Mouse (Mus musculus): ENCODE data around the gene Lemd1.

The Lemd1 gene

DNA sequence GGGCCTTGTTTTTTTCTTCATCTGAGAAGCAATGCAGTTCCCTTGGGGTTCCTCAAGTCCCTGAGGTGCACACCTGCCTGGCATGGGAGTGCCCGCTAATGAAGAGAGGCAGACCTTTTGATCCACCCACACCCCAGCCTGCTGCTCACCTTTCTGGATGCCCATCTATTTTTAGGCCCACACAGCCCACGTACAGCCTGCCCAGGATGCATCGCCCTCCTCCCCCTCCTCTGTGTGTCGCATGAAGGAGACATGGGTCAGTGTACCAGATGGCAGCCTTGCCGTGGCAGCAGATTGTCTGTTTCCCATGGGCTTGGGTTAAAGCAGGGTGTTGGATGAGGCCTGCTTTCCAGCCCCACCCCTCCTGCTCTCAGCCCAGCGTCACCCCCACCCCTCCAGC lies 98.7 kb downstream of the Lemd1 start:
- no peak for DNase-seq (ENCODE audit: low read depth, low spot score)

DNA sequence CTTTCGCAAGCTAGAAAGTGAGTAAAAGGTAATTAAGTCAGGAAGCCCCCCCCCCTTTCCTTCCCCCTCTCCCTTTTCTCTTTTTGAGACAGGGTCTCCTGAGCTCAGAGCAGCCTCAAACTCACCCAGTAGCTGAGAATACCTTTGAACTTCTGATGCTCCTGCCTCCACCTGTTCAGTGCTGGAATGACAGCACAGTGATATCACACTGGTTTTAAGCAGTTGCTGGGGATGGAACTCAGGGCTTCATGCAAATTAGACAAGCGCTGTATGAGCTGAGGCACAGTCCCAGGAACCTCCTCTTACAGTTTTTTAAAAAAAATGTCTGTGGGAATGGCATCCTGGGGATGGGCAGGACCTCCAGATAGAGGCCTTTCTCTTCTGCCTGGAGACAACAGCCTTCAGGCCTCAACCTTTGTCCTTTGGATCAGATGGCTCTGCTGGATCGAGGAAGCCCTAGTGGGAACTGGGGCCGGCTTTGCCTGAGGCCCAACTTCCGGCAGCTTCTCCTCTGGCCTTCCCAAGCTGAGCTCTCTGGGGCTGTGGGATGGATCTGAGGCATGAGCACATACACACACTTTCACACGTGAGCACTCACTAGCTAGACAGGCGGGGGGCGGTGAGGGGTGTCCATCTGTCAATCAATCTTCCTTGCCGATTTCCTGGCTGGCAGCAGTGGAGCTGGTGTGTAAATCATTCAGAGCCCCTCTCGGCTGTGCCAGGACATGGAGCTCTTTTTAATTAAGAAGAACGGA lies 99.9 kb downstream of the Lemd1 start:
- peak; percentile 82 for DNase-seq (ENCODE audit: low read depth, low spot score)

- DNase-seq (ENCODE audit: low read depth, low spot score), result peak; percentile 89
These were observed 100.5 kb downstream of the Lemd1 start for GRCm38 (mm10) chr1:132291706-132292105.

- DNase-seq (ENCODE audit: low read depth, low spot score), result peak; percentile 95
These were observed 101.3 kb downstream of the Lemd1 start for GRCm38 (mm10) chr1:132292318-132293129.

DNA sequence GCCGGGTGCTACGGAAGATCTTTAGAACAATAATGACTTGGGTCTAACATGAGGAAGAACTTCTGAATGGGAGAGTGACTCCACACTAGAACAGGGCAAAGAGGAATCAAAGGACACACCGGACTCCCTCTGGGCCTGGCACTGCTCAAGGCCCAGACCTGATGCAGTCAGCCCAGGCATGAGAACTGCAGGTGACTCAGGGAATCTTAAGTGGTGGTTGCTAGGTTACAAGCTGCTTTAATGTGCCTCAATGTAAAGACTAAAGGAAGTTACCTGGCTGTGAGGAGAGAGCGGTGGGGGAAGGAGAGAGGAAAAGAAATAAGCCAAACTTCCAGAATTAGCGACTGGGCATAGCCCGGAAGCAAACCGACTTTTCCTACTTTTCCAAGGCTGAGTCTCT lies 104.3 kb downstream of the Lemd1 start:
- DNase-seq (ENCODE audit: low read depth, low spot score), result no peak

DNA sequence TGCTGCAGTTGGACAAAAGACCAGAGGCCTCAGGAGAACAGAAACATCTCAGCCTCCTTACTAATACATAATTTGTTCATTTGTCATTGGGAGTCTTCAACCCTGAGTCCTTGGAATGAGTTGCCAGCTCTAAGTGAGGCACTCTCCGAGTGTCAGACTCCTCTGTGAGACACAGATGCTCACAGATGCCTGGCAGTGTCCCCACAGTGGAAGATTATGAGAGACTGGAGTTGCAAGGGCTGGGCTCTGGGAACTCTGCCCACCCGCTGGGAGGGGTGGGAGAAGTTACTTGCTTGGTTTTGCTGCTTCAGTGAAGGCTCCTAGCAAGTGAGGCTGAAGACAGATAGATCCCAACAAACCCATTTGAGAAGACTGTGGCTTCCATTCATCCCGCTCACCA lies 104.8 kb downstream of the Lemd1 start:
- DNase-seq (ENCODE audit: low read depth, low spot score), result peak; percentile 82

DNA sequence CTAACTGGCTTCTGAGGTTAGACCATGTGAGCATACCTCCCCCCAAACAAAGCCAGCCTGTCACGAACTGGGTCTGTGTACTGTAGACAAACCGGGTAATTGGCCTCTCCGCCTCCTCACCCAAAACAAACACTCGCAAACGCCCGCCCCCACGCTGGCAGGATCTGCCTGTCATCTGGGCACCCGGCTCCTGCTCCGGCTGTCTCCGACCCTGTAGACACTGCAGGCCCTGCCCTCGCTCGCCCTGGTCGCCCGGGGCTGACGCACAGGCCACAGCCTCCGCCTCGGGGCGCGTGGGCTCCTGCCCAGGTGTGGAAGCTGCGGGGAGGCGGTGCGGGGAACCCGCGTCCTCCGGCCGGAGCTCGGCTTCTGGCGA lies 107.2 kb downstream of the Lemd1 start, which contains the start of gene Klhdc8a:
Klhdc8a (plus strand) TSS at position 202 of the 376 bp plus-strand sequence.
- DNase-seq (ENCODE audit: low read depth, low spot score), result peak; percentile 62

- DNase-seq (ENCODE audit: low read depth, low spot score), result no peak
These were observed 107.7 kb downstream of the Lemd1 start for GRCm38 (mm10) chr1:132298801-132299464.

DNA sequence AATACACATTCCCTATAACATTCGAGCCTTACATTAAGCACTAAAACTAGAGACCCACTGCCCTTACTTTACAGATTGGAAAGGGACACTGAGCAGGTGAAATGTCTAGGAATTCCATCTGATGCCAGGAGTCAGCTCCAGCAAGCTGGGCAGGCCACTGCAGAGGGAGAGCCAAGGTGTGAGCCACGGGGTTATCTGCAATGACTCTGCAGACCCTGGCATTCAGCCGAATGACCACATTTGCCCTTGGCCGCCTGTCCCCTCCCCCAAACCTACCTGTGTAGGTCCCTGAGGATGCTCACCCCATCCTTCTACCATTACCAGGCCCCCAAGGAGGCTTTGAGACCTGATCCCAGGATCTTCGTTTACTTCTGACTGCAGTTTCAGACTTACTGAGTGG lies 108.5 kb downstream of the Lemd1 start:
- no peak for DNase-seq (ENCODE audit: low read depth, low spot score)

DNA sequence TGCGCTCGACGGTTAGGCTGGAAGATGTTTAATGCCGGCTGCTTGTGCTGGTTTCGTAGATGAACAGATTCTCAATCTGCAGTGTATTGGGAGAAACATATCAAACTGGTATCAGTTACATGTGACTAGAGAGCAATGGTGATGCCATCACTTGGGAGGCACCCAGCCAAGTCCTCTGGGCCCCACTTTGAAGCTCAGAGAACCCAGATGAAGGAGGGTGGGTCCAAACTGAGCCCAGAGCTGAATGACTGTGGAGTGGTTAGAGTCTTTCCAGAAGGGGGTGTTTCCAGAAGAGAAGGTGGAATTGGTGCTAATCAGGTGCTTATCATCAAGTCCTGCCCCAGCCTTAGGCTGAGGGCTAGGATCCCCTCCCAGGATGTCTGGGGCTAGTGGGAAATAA lies 110.0 kb downstream of the Lemd1 start:
- DNase-seq (ENCODE audit: low read depth, low spot score), result no peak

- DNase-seq (ENCODE audit: low read depth, low spot score), result no peak
These were observed 111.2 kb downstream of the Lemd1 start for GRCm38 (mm10) chr1:132302341-132302866.

- no peak for DNase-seq (ENCODE audit: low read depth, low spot score)
These were observed 113.5 kb downstream of the Lemd1 start for GRCm38 (mm10) chr1:132304618-132305214.

GRCm38 (mm10) chr1:132306160-132306559 lies 114.9 kb downstream of the Lemd1 start:
- DNase-seq (ENCODE audit: low read depth, low spot score), result peak; percentile 70

DNA sequence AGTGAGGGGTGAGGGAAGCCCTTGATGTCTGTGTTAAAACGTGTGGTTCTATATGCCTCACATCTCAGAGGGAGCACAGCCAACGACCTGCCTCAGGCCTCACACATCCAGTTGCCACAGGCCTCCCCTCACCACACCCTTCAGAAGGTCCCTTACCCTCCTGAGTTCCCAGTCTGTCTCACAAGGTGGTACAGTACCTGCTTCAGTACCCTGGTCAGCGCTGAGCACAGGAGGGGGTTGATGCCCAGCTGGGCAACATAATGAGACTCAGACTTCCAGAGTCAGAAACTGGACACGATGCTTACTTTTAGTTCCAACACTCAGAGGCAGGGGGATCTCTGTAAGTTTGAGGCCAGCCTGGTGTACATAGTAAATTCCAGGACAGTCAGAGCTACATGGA lies 115.6 kb downstream of the Lemd1 start:
- DNase-seq (ENCODE audit: low read depth, low spot score), result no peak

- DNase-seq (ENCODE audit: low read depth, low spot score), result no peak
These were observed 116.7 kb downstream of the Lemd1 start for GRCm38 (mm10) chr1:132307962-132308361.

DNA sequence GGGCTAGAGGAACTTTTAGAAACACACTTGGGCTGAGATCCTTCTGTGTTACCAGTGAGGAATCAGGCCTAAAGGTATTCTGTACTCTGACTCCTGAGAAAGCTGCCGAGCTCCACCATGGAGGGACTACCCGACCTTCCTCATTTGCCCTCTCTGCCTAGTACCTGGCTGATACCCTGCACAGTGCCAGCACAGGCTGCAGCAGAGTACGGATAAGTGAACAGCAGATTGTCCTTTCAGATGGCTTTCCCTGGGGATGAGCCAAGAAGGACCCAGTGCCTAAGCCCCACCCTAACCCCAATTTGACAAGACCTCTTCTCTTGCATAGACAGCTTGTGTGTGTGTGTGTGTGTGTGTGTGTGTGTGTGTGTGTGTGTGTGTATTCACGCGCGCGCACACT lies 117.4 kb downstream of the Lemd1 start:
- no peak for DNase-seq (ENCODE audit: low read depth, low spot score)

All from 3T3-L1 (cell line).